Mouse (Mus musculus) spleen, adult 18-20 months (tissue): ENCODE measurements around the gene Gm19668.
"Not testable (repeated sequence)": the region's sequence is repeated elsewhere in the genome, so short reads cannot be mapped to it uniquely, and the experiment has no call there.

Experiments
- DNase-seq, 2 experiments: peaks; one replicate each; pipeline ENCODE4 v3.0.0; 2022; ENCODE audit warnings: mixed read lengths in 2 of 2

The Gm19668 gene

DNA sequence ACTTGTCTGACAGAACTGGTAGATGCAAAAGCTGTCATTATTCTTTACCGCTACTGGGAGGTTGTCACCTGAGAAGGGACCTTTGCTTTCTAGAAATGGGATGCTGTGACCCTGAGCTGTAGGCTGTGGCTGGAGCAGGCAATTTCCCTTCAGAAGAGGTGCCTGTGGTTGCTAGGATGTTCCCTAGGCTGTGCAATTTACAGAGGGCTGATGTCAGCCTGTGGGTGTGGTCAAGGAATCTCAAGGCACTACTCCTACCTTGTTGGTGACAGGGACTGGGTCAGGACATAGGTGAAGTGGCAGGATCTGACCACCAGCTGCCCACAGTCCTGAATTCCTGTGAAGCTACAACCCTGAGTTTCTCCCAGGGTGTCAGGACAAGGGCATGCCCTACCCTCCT lies 29.2 kb downstream of the Gm19668 start:
- no peak for DNase-seq

DNA sequence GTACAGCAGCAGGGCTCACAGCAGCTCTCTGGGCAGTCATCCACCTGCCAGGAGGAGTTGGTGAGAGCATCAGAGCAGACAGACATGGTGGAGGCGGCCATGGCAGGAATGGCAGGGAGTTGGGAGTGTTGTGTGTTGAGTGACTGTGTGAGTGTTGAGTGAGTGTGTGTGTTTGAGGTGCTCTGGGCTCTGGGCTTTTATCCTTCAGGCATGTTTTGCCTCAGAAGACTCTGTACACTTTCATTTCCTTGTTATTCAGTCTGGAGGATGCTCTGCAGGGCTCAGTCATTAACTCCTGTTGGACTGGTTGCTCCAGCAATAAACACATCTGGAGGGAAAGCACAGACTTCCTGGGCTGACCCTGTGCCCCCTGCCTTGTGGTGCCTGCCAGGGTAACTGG lies 39.4 kb downstream of the Gm19668 start, which contains the start of gene Gm3233:
Gene Gm3233 (minus strand): TSS at position 101 of the 400 bp plus-strand sequence.
- DNase-seq, result not testable (repeated sequence)

DNA sequence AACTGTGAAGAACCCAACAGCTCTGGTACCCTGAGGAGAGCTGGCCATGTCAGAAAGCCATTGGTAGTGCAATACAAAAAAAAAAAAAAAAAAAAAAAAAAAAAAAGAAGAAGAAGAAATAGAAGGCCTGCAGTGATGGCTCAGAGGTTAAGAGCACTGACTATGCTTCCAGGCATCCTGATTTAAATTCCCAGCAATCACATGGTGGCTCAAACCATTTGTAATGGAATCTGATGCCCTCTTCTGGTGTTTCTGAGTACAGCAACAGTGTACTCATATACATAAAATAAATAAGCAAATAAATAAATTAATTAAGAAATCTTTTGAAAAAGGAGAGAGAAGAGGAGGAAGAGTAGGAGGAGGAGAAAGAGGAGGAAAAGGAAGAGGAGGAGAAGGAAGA lies 45.5 kb downstream of the Gm19668 start:
- no peak for DNase-seq

DNA sequence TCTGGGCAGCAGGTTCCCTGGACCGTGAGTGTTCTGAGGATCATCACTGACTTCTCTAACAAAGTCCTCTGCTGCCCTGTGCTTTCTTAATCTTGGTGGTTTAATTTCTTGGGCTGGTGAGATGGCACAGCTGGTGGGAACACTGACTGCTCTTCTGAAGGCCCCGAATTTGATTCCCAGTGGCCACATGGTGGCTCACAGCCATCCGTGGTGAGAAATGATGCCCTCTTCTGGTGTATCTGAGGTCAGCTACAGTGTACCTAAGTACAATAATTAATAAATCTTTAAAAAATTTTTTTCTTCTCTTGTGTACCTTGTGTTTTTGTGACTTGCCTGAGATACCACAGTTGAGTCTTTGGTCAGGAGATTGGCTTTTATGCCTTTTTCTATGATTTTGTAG lies 46.6 kb downstream of the Gm19668 start:
- not testable (repeated sequence) for DNase-seq

DNA sequence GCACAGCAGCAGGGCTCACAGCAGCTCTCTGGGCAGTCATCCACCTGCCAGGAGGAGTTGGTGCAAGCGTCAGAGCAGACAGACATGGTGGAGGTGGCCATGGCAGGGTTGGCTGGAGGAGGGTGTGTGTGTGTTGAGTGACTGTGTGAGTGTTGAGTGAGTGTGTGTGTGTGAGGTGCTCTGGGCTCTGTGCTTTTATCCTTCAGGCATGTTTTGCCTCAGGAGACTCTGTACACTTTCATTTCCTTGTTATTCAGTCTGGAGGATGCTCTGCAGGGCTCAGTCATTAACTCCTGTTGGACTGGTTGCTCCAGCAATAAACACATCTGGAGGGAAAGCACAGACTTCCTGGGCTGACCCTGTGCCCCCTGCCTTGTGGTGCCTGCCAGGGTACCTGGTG lies 47.7 kb downstream of the Gm19668 start, which contains the start of gene Gm9736:
Gene Gm9736 (minus strand): TSS at position 101 of the 400 bp plus-strand sequence.
- DNase-seq, result not testable (repeated sequence)

DNA sequence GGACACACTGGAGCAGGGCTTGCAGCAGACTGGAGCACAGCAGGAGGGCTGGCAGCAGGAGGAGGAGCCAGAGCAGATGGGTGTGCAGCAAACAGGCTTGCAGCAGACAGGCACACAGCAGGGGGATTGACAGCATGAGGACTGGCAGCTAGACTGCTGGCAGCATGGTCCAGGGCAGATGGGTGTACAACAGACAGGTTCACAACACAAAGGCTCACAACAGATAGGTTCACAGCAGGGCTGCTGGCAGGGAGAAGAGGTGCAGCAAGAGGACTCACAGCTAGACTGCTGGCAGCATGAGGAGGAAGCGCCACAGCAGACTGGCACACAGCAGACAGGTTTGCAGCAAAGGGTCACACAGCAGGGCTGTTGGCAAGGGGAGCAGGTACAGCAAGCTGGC lies 48.2 kb downstream of the Gm19668 start:
- DNase-seq, result not testable (repeated sequence)
